Mouse (Mus musculus): Measurements from ENCODE around the gene Olfr1176. TPM values are rescaled to one million over a fixed set of nuclear protein-coding genes. Genes with fewer than 3 reads are reported as not detected.

Olfr1176 gene
- total RNA-seq (2014; rRNA removed) (not detected in 2 replicates), polyA plus RNA-seq (2015; fragmentation: Nextera tagmentation; extraction: Ambion mirVana) (not detected in 2 replicates)

DNA sequence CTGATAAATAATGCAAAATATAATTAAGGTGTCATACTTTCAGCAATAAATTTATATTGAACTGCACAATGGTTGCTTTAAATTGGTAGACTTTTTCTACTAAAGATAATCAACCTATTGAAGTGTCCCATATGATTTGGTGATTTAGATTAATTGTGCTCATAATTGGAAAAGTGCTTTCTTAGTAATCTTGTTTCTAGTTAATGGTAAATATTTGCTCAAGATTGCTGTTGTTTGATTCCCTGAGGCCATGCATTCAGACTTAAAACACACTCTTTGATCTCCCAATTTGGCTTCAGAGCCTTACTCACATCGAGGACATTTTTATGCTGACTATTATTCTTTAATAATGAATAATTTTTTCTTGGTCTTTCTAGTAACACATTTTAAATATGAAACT lies at the start of gene Olfr1176:
TSS of gene Olfr1176 (plus strand) at position 301 of the 400 bp plus-strand sequence.
- no peak for TF ChIP-seq CTCF (IDR thresholded peaks at IDR 0.05)
- Histone ChIP-seq H3K36me3 (ENCODE audit: insufficient read depth, low read length) (no peaks in the 10 kb centered on the region), H3K9me3 (ENCODE audit: low read length) (no peaks in the 10 kb centered on the region), H3K4me3 (ENCODE audit: low read depth, low read length) (no peak within 1 kb of the TSS), H3K27me3 (ENCODE audit: insufficient read depth, low read length) (no peaks in the 10 kb centered on the region), H3K4me1 (ENCODE audit: insufficient read depth, low read length) (no peaks in the 10 kb centered on the region), H3K4me2 (ENCODE audit: low read depth, low read length, poor library complexity, severe bottlenecking) (no peak within 1 kb of the TSS), H3K9ac (replicated peaks; ENCODE audit: low read length, poor library complexity, severe bottlenecking) (no peak within 1 kb of the TSS), H3K27ac (ENCODE audit: low read depth, low read length) (no peak within 1 kb of the TSS)
- DNase-seq (ENCODE audit: low spot score): no peak
- no peak for ATAC-seq (ENCODE audit: low FRiP score)
- 66% methylated on average over 1 of the region's 1 CpGs for WGBS

DNA sequence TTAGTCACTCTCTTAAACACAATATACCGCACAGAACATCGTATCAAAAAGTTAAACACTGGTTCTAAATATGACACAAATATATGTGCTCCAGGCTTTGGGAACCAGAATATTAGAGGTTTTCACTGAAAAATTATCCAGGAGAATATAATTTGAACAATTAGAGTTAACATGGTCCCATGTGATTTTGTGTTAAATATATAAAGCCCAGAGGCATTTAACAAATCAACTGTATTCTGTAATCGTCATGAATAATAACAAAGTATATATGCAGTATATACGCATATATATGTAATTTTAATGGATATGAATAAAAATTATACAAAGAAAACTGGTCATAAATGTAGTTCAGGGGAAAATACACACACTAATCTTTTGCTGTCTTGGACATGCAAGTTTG lies 21.5 kb upstream of the Olfr1176 start, which contains the start of gene Olfr1174-ps:
TSS of gene Olfr1174-ps (minus strand) at position 101 of the 400 bp plus-strand sequence.
- no peak for TF ChIP-seq CTCF (IDR thresholded peaks at IDR 0.05)
- WGBS: 89% methylated on average over 4 of the region's 4 CpGs
- no peaks in the 10 kb centered on the region for H3K4me1 ChIP-seq (ENCODE audit: insufficient read depth, low read length)
- no peak within 1 kb of the TSS for H3K27ac ChIP-seq (ENCODE audit: low read depth, low read length)
- H3K9me3 ChIP-seq (ENCODE audit: low read length): no peaks in the 10 kb centered on the region
- no peaks in the 10 kb centered on the region for H3K36me3 ChIP-seq (ENCODE audit: insufficient read depth, low read length)
- ATAC-seq (ENCODE audit: low FRiP score) (no peak), DNase-seq (ENCODE audit: low spot score) (no peak)
- no peak within 1 kb of the TSS for H3K4me3 ChIP-seq (ENCODE audit: low read depth, low read length)
- no peak within 1 kb of the TSS for H3K4me2 ChIP-seq (ENCODE audit: low read depth, low read length, poor library complexity, severe bottlenecking)
- no peaks in the 10 kb centered on the region for H3K27me3 ChIP-seq (ENCODE audit: insufficient read depth, low read length)
- no peak within 1 kb of the TSS for H3K9ac ChIP-seq (replicated peaks; ENCODE audit: low read length, poor library complexity, severe bottlenecking)

DNA sequence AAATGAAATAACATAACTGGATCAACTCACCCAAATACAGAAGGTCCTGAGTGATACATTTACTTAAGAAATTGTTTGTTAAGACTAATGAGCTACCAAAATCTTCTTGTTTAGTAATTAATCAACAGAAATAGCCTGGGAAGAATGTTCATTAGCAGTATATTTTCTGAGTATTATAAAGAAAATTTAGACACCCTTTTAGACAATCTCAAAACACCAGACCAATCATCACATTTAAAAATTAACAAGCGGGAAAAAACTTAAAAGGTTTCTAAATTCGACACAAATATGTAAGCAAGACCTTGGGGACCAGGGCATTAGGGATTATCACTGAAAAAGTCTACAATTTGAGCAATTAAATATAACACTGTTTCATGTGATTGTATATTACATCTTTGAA lies 9.4 kb upstream of the Olfr1176 start, which contains the start of gene Olfr1175-ps:
TSS of gene Olfr1175-ps (minus strand) at position 101 of the 400 bp plus-strand sequence.
- H3K27me3 ChIP-seq (ENCODE audit: insufficient read depth, low read length): no peaks in the 10 kb centered on the region
- no peaks in the 10 kb centered on the region for H3K36me3 ChIP-seq (ENCODE audit: insufficient read depth, low read length)
- H3K9me3 ChIP-seq (ENCODE audit: low read length): no peaks in the 10 kb centered on the region
- DNase-seq (ENCODE audit: low spot score) (no peak), ATAC-seq (ENCODE audit: low FRiP score) (no peak)
- no peaks in the 10 kb centered on the region for H3K4me1 ChIP-seq (ENCODE audit: insufficient read depth, low read length)
- no peak within 1 kb of the TSS for H3K9ac ChIP-seq (replicated peaks; ENCODE audit: low read length, poor library complexity, severe bottlenecking)
- no peak within 1 kb of the TSS for H3K4me3 ChIP-seq (ENCODE audit: low read depth, low read length)
- no peak within 1 kb of the TSS for H3K4me2 ChIP-seq (ENCODE audit: low read depth, low read length, poor library complexity, severe bottlenecking)
- TF ChIP-seq CTCF (IDR thresholded peaks at IDR 0.05): no peak
- WGBS: 81% methylated on average over 2 of the region's 2 CpGs
- H3K27ac ChIP-seq (ENCODE audit: low read depth, low read length): no peak within 1 kb of the TSS

DNA sequence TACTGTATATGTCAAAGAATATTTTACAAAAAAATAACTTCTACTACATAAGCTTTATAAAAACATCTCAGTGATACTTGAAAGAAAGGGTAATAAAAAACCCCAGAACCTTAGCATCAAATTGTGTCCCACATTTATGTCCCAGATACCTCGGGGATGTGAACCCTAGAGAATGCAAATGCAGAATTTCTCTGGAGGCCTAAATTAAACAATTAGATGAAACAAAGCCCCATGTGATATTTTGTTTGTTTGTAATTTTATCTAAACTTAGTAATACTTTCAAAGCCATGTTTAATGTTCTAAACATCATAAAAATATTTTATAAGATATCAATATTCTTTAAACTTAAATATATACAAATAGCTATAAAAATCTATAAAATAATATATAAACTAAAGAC lies 9.9 kb downstream of the Olfr1176 start, which contains the start of gene Olfr1177-ps:
TSS of gene Olfr1177-ps (minus strand) at position 101 of the 400 bp plus-strand sequence.
- H3K9ac ChIP-seq (replicated peaks; ENCODE audit: low read length, poor library complexity, severe bottlenecking): no peak within 1 kb of the TSS
- no peaks in the 10 kb centered on the region for H3K4me1 ChIP-seq (ENCODE audit: insufficient read depth, low read length)
- no peaks in the 10 kb centered on the region for H3K36me3 ChIP-seq (ENCODE audit: insufficient read depth, low read length)
- 75% methylated on average over 1 of the region's 1 CpGs for WGBS
- no peak for DNase-seq (ENCODE audit: low spot score)
- ATAC-seq (ENCODE audit: low FRiP score): no peak
- H3K4me2 ChIP-seq (ENCODE audit: low read depth, low read length, poor library complexity, severe bottlenecking): no peak within 1 kb of the TSS
- H3K27me3 ChIP-seq (ENCODE audit: insufficient read depth, low read length): no peaks in the 10 kb centered on the region
- no peaks in the 10 kb centered on the region for H3K9me3 ChIP-seq (ENCODE audit: low read length)
- H3K4me3 ChIP-seq (ENCODE audit: low read depth, low read length): no peak within 1 kb of the TSS
- no peak for TF ChIP-seq CTCF (IDR thresholded peaks at IDR 0.05)
- no peak within 1 kb of the TSS for H3K27ac ChIP-seq (ENCODE audit: low read depth, low read length)

DNA sequence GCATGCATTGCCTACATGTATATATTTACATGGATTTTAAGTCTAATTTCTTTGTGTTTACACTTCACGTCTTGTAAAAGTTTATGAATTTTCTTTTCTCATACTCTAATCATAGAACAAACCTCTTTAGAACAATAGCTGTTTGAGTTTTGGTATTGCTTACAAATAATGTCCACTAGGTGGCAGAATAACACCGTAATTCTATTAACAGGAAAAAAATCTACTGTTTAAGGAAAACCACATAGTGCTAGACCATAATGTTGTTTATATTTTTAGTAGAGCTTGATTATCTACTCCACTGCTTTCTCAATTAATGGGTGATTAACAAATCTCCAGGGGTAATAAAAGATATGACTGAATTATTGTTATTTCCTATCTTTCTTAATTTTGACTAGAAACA lies 19.8 kb downstream of the Olfr1176 start:
- Histone ChIP-seq H3K4me2 (ENCODE audit: low read depth, low read length, poor library complexity, severe bottlenecking) (no peak overlapping the region), H3K4me1 (ENCODE audit: insufficient read depth, low read length) (no peaks in the 10 kb centered on the region), H3K4me3 (ENCODE audit: low read depth, low read length) (no peak overlapping the region), H3K9ac (replicated peaks; ENCODE audit: low read length, poor library complexity, severe bottlenecking) (no peak overlapping the region), H3K9me3 (ENCODE audit: low read length) (no peaks in the 10 kb centered on the region), H3K36me3 (ENCODE audit: insufficient read depth, low read length) (no peaks in the 10 kb centered on the region), H3K27ac (ENCODE audit: low read depth, low read length) (no peak overlapping the region), H3K27me3 (ENCODE audit: insufficient read depth, low read length) (no peaks in the 10 kb centered on the region)
- TF ChIP-seq CTCF (IDR thresholded peaks at IDR 0.05): peak; percentile 82
- 0 out of 2 replicates have a peak, but pooled peaks have one; percentile 34 for ATAC-seq (ENCODE audit: low FRiP score)
- DNase-seq (ENCODE audit: low spot score): peak; percentile 84
- WGBS: 3% methylated on average over 2 of the region's 2 CpGs

DNA sequence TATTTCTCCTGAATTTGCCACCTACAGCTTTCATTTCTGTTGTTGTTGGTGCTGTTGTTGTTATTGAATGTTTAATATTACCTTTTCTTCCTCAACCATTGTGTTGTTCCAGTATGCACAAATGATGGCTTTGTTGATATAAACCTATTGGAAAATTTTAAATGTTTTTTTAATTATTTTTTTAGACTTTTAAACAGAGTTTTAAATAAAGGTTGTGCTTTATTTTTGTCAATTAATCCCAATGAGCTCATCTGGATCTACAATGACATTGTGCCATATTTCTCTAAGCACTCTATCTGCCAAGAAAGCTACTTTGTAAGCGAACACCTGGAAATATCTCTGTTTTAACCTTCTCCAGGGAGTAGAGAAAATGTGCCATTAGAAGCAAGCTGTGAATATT lies 50.2 kb downstream of the Olfr1176 start, which contains the start of gene Olfr1178:
TSS of gene Olfr1178 (plus strand) at position 301 of the 400 bp plus-strand sequence.
- no peak for ATAC-seq (ENCODE audit: low FRiP score)
- Histone ChIP-seq H3K27ac (ENCODE audit: low read depth, low read length) (no peak within 1 kb of the TSS), H3K4me1 (ENCODE audit: insufficient read depth, low read length) (no peaks in the 10 kb centered on the region), H3K36me3 (ENCODE audit: insufficient read depth, low read length) (no peaks in the 10 kb centered on the region), H3K9me3 (ENCODE audit: low read length) (no peaks in the 10 kb centered on the region), H3K4me3 (ENCODE audit: low read depth, low read length) (no peak within 1 kb of the TSS), H3K9ac (replicated peaks; ENCODE audit: low read length, poor library complexity, severe bottlenecking) (no peak within 1 kb of the TSS), H3K27me3 (ENCODE audit: insufficient read depth, low read length) (no peaks in the 10 kb centered on the region), H3K4me2 (ENCODE audit: low read depth, low read length, poor library complexity, severe bottlenecking) (no peak within 1 kb of the TSS)
- 79% methylated on average over 1 of the region's 1 CpGs for WGBS
- no peak for TF ChIP-seq CTCF (IDR thresholded peaks at IDR 0.05)
- no peak for DNase-seq (ENCODE audit: low spot score)

Other genes with a start within 250 kb of the Olfr1176 start
- not detected in 2 replicates for gene Olfr1164, start 242.8 kb upstream of the Olfr1176 start, total RNA-seq (2014; rRNA removed)
- gene Olfr1164, start 242.8 kb upstream of the Olfr1176 start, polyA plus RNA-seq (2015; fragmentation: Nextera tagmentation; extraction: Ambion mirVana): not detected in 2 replicates
- not detected in 2 replicates for gene Olfr1166, start 208.4 kb upstream of the Olfr1176 start, total RNA-seq (2014; rRNA removed)
- not detected in 2 replicates for gene Olfr1166, start 208.4 kb upstream of the Olfr1176 start, polyA plus RNA-seq (2015; fragmentation: Nextera tagmentation; extraction: Ambion mirVana)
- not detected in 2 replicates for gene Olfr1167, start 181.5 kb upstream of the Olfr1176 start, total RNA-seq (2014; rRNA removed)
- gene Olfr1167, start 181.5 kb upstream of the Olfr1176 start, polyA plus RNA-seq (2015; fragmentation: Nextera tagmentation; extraction: Ambion mirVana): not detected in 2 replicates
- not detected in 2 replicates for gene Olfr1168, start 154.8 kb upstream of the Olfr1176 start, total RNA-seq (2014; rRNA removed)
- gene Olfr1168, start 154.8 kb upstream of the Olfr1176 start, polyA plus RNA-seq (2015; fragmentation: Nextera tagmentation; extraction: Ambion mirVana): not detected in 2 replicates
- gene Olfr1170, start 108.4 kb upstream of the Olfr1176 start, total RNA-seq (2014; rRNA removed): not detected in 2 replicates
- gene Olfr1170, start 108.4 kb upstream of the Olfr1176 start, polyA plus RNA-seq (2015; fragmentation: Nextera tagmentation; extraction: Ambion mirVana): not detected in 2 replicates
- gene Olfr1173, start 56.8 kb upstream of the Olfr1176 start, total RNA-seq (2014; rRNA removed): not detected in 2 replicates
- not detected in 2 replicates for gene Olfr1173, start 56.8 kb upstream of the Olfr1176 start, polyA plus RNA-seq (2015; fragmentation: Nextera tagmentation; extraction: Ambion mirVana)
- not detected in 2 replicates for gene Olfr1174-ps, start 21.6 kb upstream of the Olfr1176 start, total RNA-seq (2014; rRNA removed)
- not detected in 2 replicates for gene Olfr1174-ps, start 21.6 kb upstream of the Olfr1176 start, polyA plus RNA-seq (2015; fragmentation: Nextera tagmentation; extraction: Ambion mirVana)
- gene Olfr1175-ps, start 9.5 kb upstream of the Olfr1176 start, total RNA-seq (2014; rRNA removed): not detected in 2 replicates
- gene Olfr1175-ps, start 9.5 kb upstream of the Olfr1176 start, polyA plus RNA-seq (2015; fragmentation: Nextera tagmentation; extraction: Ambion mirVana): not detected in 2 replicates
- gene Olfr1177-ps, start 9.8 kb downstream of the Olfr1176 start, total RNA-seq (2014; rRNA removed): not detected in 2 replicates
- not detected in 2 replicates for gene Olfr1177-ps, start 9.8 kb downstream of the Olfr1176 start, polyA plus RNA-seq (2015; fragmentation: Nextera tagmentation; extraction: Ambion mirVana)
- gene Olfr1178, start 50.3 kb downstream of the Olfr1176 start, total RNA-seq (2014; rRNA removed): not detected in 2 replicates
- gene Olfr1178, start 50.3 kb downstream of the Olfr1176 start, polyA plus RNA-seq (2015; fragmentation: Nextera tagmentation; extraction: Ambion mirVana): not detected in 2 replicates
- gene Olfr1179, start 69.7 kb downstream of the Olfr1176 start, total RNA-seq (2014; rRNA removed): not detected in 2 replicates
- gene Olfr1179, start 69.7 kb downstream of the Olfr1176 start, polyA plus RNA-seq (2015; fragmentation: Nextera tagmentation; extraction: Ambion mirVana): not detected in 2 replicates
- gene Olfr1180, start 82.4 kb downstream of the Olfr1176 start, total RNA-seq (2014; rRNA removed): not detected in 2 replicates
- not detected in 2 replicates for gene Olfr1180, start 82.4 kb downstream of the Olfr1176 start, polyA plus RNA-seq (2015; fragmentation: Nextera tagmentation; extraction: Ambion mirVana)
- gene Olfr1181, start 89.5 kb downstream of the Olfr1176 start, total RNA-seq (2014; rRNA removed): not detected in 2 replicates
- gene Olfr1181, start 89.5 kb downstream of the Olfr1176 start, polyA plus RNA-seq (2015; fragmentation: Nextera tagmentation; extraction: Ambion mirVana): not detected in 2 replicates
- gene Gm13757, start 112.4 kb downstream of the Olfr1176 start, total RNA-seq (2014; rRNA removed): not detected in 2 replicates
- gene Gm13757, start 112.4 kb downstream of the Olfr1176 start, polyA plus RNA-seq (2015; fragmentation: Nextera tagmentation; extraction: Ambion mirVana): not detected in 2 replicates
- gene Olfr1183, start 118.1 kb downstream of the Olfr1176 start, total RNA-seq (2014; rRNA removed): not detected in 2 replicates
- gene Olfr1183, start 118.1 kb downstream of the Olfr1176 start, polyA plus RNA-seq (2015; fragmentation: Nextera tagmentation; extraction: Ambion mirVana): not detected in 2 replicates
- not detected in 2 replicates for gene Olfr1184, start 146.9 kb downstream of the Olfr1176 start, total RNA-seq (2014; rRNA removed)
- not detected in 2 replicates for gene Olfr1184, start 146.9 kb downstream of the Olfr1176 start, polyA plus RNA-seq (2015; fragmentation: Nextera tagmentation; extraction: Ambion mirVana)
- gene Olfr1185-ps1, start 156.6 kb downstream of the Olfr1176 start, total RNA-seq (2014; rRNA removed): not detected in 2 replicates
- not detected in 2 replicates for gene Olfr1185-ps1, start 156.6 kb downstream of the Olfr1176 start, polyA plus RNA-seq (2015; fragmentation: Nextera tagmentation; extraction: Ambion mirVana)
- not detected in 2 replicates for gene Olfr1186, start 181.8 kb downstream of the Olfr1176 start, total RNA-seq (2014; rRNA removed)
- gene Olfr1186, start 181.8 kb downstream of the Olfr1176 start, polyA plus RNA-seq (2015; fragmentation: Nextera tagmentation; extraction: Ambion mirVana): not detected in 2 replicates
- gene Olfr1188, start 220.2 kb downstream of the Olfr1176 start, total RNA-seq (2014; rRNA removed): not detected in 2 replicates
- gene Olfr1188, start 220.2 kb downstream of the Olfr1176 start, polyA plus RNA-seq (2015; fragmentation: Nextera tagmentation; extraction: Ambion mirVana): not detected in 2 replicates
- gene Olfr1189, start 249.7 kb downstream of the Olfr1176 start, total RNA-seq (2014; rRNA removed): not detected in 2 replicates
- gene Olfr1189, start 249.7 kb downstream of the Olfr1176 start, polyA plus RNA-seq (2015; fragmentation: Nextera tagmentation; extraction: Ambion mirVana): not detected in 2 replicates